Mouse (Mus musculus): Measurements from ENCODE around the gene Dusp19.
A peak's percentile ranks its signal among the peaks of the same experiment; 100 is the strongest.

Dusp19 gene

DNA sequence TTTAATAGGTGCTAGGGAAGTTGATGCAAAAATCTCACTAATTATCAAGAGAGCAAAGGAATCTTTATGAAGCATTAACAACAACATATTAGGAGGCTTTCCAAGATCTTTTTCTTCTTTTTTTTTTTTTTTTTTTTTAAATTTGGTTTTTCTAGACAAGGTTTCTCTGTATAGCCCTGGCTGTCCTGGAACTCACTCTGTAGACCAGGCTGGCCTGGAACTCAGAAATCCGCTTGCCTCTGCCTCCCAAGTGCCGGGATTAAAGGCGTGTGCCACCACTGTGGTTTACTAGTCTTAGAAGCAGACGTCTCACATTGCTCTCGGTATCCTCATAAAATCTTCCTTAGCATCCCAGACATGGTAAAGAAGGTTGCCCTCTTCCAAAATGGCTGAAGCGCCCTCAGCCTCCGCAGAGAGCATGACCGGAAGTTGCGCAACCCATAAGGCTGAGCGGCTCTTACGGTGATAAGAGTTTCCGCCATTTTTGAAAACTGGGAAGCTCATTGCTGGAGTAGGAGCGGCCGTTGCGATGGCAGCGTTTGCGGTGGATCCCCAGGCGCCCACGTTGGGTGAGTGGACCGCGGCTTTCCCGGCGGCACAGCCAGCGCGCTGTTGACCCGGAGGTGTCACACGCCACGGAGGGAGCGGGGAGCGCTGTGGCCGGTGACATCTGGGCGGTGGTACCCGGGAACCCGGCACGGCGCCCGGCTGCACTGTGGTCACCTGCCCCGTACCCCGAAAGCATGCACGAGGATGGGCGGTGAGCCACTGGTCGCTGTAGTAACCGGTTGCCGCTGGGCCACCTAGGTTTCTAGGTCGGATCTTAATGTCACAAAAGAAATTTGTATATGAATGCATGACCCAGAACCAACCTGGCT, 21.8 kb downstream of the Dusp19 start:
- peak; percentile 94 for DNase-seq

DNA sequence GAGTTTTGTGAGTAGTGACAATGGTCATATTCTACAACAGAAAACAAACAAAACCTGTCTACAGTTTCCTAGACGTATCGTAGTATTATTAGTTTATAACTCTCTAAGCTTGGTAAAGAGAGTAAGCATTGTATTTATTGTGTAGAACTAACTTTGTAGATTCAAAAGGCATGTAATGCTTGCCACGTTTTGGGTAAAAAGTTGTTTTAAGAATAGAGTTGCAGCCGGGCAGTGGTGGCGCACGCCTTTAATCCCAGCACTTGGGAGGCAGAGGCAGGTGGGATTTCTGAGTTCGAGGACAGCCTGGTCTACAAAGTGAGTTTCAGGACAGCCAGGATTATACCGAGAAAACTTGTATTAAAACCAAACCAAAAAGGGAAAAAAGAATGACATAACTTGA, 22.6 kb downstream of the Dusp19 start:
- DNase-seq, result no peak

DNA sequence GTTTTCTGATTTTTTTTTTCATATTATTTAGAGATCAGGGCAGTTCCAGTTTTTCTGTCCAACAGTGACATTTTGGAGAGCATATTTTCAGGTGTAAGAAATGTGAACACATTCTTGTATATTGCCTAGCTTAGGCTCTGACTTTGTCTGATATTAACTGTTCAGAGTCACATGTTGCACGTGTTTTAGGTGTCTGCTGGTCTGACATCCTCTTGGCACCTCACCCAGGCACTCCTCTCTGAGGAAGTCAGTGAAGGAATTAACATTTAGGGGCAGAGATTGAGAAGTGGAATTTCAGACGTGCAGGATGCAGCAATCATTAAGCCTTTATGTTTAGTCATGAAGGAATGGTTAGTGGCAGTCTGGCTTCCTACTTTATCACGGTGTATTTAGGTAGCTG, 23.0 kb downstream of the Dusp19 start:
- no peak for DNase-seq

DNA sequence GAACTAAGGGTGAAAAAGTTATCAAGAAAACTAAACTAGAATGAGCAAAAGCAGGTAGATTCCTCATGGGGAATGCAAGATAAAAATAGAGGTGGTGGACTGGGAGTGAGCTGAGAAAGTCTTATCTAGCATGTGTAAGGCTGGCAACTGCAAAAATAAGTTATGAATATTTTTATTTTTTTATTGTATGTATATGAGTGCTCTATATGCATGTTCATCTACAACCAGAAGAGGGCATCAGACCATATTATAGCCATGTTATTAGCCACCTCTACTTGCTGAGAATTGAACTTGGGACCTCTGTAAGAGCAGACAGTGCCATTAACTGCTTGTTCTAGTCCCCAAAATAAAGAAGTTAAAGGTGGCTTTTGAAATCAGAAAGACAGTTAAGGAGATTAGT, 44.6 kb downstream of the Dusp19 start:
- DNase-seq, result no peak

DNA sequence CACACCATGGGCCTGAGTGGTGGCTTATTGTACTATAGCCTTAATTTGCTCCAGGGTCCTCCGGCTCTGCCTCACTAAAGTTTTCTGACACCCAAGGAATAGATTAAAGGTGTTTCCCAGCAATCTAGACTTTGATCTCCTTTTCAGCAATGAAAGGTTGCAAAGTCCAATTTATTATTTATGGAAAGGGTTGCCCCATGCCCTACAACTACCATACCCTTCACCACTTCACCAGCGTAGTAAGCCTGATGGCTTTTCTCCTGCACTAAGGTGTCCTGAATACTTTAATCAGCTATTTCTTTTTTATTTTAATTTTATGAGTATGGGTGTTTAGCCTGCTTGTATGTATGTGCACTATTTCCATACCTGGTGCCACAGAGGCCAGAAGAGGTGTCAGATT, 45.8 kb downstream of the Dusp19 start:
- DNase-seq, result no peak

DNA sequence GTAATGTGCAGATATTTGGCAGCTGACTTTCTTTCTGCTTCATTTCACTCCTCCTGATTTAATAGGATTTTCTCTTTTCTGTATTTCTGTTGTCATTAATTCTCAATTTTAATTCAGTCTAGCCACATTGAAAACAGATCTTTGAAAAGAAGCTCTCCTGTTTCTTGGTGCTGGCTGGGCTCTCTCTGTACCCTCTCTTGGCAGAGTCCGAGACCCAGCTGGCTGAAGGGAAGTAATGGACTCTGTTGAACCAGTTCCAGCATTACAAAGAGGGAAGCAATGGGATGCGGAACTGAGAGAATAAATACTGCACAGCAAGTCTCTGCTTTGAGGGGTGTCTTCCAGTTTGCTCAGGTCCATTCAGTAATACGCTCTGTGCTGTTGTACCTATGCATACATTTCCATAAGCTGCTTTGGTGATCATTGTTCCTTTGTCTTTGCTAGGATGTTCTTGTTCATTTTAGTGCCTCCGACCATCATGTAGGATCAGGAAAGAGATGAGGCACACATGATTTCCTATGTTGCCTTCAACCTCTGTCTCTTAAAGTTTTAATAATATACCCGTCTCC, 50.6 kb downstream of the Dusp19 start:
- DNase-seq, result no peak

DNA sequence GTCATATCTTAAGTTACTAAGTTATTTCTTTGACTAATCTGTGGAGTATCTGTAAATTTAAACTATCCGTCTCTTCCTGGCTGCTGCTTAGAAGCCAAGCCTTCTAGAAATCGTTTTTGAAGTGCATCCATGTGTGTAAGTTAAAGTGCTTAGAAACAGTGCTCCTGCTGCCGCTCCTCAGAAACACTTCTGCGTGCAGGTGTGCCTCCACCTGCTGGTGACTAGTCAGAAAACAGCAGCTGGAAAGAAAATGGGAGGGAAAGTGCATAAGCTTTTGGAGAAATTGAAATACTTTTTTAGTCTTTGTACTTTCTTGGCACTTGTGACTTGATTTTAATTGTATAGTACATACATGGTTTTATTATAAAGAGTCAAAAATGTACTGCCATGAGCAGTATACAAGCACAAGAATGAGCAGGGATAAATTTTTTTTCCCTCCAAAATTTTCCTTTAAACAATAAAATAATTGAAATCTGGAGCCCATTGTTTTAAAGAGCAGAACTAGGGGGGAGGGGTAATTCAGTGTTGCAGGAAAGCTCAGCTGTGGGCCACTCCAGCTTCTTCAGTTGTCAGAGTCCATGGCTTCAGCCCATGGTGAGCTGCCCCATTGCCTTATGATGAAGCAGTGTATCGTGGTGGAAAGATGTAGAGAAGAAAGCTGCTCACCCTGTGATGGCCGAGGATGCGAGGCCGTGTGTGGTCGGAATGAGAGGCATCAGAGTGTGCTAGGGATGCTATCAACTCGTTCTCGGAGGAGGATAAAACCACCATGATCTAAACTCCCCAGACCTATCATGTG, 53.2 kb downstream of the Dusp19 start:
- DNase-seq, result peak; percentile 37

DNA sequence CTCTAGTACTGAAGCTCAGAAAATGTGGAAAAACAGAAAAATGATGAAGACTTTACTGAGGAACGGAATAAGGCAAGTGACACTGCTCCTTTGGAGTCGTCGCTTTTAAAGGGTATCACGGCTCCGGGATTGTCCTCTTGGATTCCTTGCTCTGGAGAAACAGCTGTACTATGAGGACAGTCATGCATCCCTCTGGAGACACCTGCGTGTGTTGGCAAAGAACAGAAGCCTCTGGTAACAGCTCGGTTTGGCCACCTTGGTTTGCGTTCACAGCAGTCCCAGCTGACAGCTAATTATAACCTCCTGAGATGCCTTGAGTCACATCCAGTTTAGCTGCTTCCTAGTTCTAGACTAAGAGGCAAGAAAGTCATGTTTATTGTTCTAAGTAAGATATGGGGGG, 62.0 kb downstream of the Dusp19 start:
- no peak for DNase-seq

Data from kidney, postnatal 10 days (tissue).